Mouse (Mus musculus): ENCODE measurements around the gene Fam83b. TPM values are rescaled to one million over a fixed set of nuclear protein-coding genes. Genes with fewer than 3 reads are reported as not detected.

The Fam83b gene
- total and polyA plus RNA-seq, 3 experiments, result 0.08 to 0.41 (median 0.40) TPM

DNA sequence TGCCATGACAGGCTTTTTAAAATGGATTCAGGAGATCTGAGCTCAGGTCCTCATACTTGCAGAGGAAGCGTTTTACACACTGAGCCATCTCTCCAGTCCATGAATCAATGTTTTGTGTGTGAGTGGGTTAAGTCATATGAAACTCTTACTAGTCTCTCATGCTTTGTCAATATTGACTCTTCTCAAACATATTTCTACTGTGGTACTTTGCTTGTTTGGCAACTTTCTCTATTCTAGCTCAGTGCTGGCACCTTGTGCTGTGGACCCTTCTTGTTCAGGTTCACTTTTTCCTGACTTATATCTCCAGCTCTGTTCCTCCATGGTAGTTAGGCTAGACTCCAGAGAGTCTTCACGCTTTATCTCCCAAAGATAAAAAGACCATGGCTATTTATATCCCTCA is 36.0 kb upstream of the Fam83b start:
- Histone ChIP-seq H3K9ac (ENCODE audit: insufficient read depth, low read depth) (no peak overlapping the region), H3K27me3 (replicated peaks) (no peaks in the 10 kb centered on the region), H3K9me3 (replicated peaks; ENCODE audit: low read length) (no peaks in the 10 kb centered on the region), H3K4me2 (ENCODE audit: insufficient read depth, low read depth, poor library complexity, severe bottlenecking) (no peak overlapping the region), H3K79me2 (replicated peaks; ENCODE audit: control insufficient read depth, extremely low read depth, insufficient read depth, poor library complexity, severe bottlenecking) (no peaks in the 10 kb centered on the region), H3K4me3 (replicated peaks in 1 of 3; ENCODE audit: low read depth in 2 of 3, low read length in 2 of 3, poor library complexity in 1 of 3) (no peak overlapping the region), H3K36me3 (replicated peaks in 1 of 2; ENCODE audit: control insufficient read depth in 1 of 2, insufficient read depth in 1 of 2, low read length in 1 of 2) (no peaks in the 10 kb centered on the region), H3K27ac (ENCODE audit: insufficient read depth, low read depth) (no peak overlapping the region), H3K4me1 (ENCODE audit: control insufficient read depth in 1 of 2, insufficient read depth in 2 of 2) (no peaks in the 10 kb centered on the region)
- no peak for DNase-seq (ENCODE audit: extremely low read depth)
- TF ChIP-seq PAX5 (IDR thresholded peaks at IDR 0.05; ENCODE audit: low read length) (no peak), JUND (conservative IDR thresholded peaks at IDR 0.05; ENCODE audit: low read depth, low read length) (no peak), SIN3A (IDR thresholded peaks at IDR 0.05; ENCODE audit: low read length) (no peak), POLR2A (IDR thresholded peaks at IDR 0.05; ENCODE audit: low read depth, low read length) (no peak), GABPA (IDR thresholded peaks at IDR 0.05; ENCODE audit: insufficient replicate concordance, low read depth, low read length) (no peak), POLR2AphosphoS2 (IDR thresholded peaks at IDR 0.05; ENCODE audit: low read depth, low read length) (no peak), HCFC1 (IDR thresholded peaks at IDR 0.05; ENCODE audit: low read depth, low read length) (no peak), MXI1 (IDR thresholded peaks at IDR 0.05; ENCODE audit: low read depth, low read length) (no peak), RAD21 (IDR thresholded peaks at IDR 0.05; ENCODE audit: low read depth, low read length) (no peak), SMC3 (IDR thresholded peaks at IDR 0.05; ENCODE audit: low read depth, low read length) (no peak), ZNF384 (IDR thresholded peaks at IDR 0.05; ENCODE audit: low read depth, low read length) (no peak), JUN (IDR thresholded peaks at IDR 0.05; ENCODE audit: insufficient read depth, low read depth, low read length) (no peak), ZKSCAN1 (IDR thresholded peaks at IDR 0.05; ENCODE audit: borderline replicate concordance, low read depth, low read length) (no peak), UBTF (IDR thresholded peaks at IDR 0.05; ENCODE audit: low read depth, low read length) (no peak), MAX (IDR thresholded peaks at IDR 0.05; ENCODE audit: low read length) (no peak), ELF1 (IDR thresholded peaks at IDR 0.05; ENCODE audit: low read depth, low read length) (no peak), ZC3H11A (IDR thresholded peaks at IDR 0.05; ENCODE audit: low read depth, low read length) (no peak), CHD2 (IDR thresholded peaks at IDR 0.05; ENCODE audit: low read length) (no peak)
- dilution Hi-C loops (cut with MboI; ENCODE audit: extremely low pct_ligation_motif_present, extremely low pct_unique_long_range_greater_than_20kb, low sequenced_read_pairs) (no loop called here), in situ Hi-C loops (cut with MboI; ENCODE audit: low pct_ligation_motif_present, low pct_unique_long_range_greater_than_20kb, low sequenced_read_pairs) (no loop called here)

- Histone ChIP-seq H3K36me3 (replicated peaks in 1 of 2; ENCODE audit: control insufficient read depth in 1 of 2, insufficient read depth in 1 of 2, low read length in 1 of 2) (no peaks in the 10 kb centered on the region), H3K27ac (ENCODE audit: insufficient read depth, low read depth) (no peak overlapping the region), H3K79me2 (replicated peaks; ENCODE audit: control insufficient read depth, extremely low read depth, insufficient read depth, poor library complexity, severe bottlenecking) (no peaks in the 10 kb centered on the region), H3K4me3 (replicated peaks in 1 of 3; ENCODE audit: low read depth in 2 of 3, low read length in 2 of 3, poor library complexity in 1 of 3) (no peak overlapping the region), H3K4me2 (ENCODE audit: insufficient read depth, low read depth, poor library complexity, severe bottlenecking) (no peak overlapping the region), H3K4me1 (ENCODE audit: control insufficient read depth in 1 of 2, insufficient read depth in 2 of 2) (no peaks in the 10 kb centered on the region), H3K27me3 (replicated peaks) (no peaks in the 10 kb centered on the region), H3K9me3 (replicated peaks; ENCODE audit: low read length) (no peaks in the 10 kb centered on the region), H3K9ac (ENCODE audit: insufficient read depth, low read depth) (no peak overlapping the region)
- dilution Hi-C loops (cut with MboI; ENCODE audit: extremely low pct_ligation_motif_present, extremely low pct_unique_long_range_greater_than_20kb, low sequenced_read_pairs) (no loop called here), in situ Hi-C loops (cut with MboI; ENCODE audit: low pct_ligation_motif_present, low pct_unique_long_range_greater_than_20kb, low sequenced_read_pairs) (no loop called here)
- no peak for DNase-seq (ENCODE audit: extremely low read depth)
- TF ChIP-seq CHD2 (IDR thresholded peaks at IDR 0.05; ENCODE audit: low read length) (no peak), NELFE (IDR thresholded peaks at IDR 0.05; ENCODE audit: low read depth, low read length) (no peak), JUND (conservative IDR thresholded peaks at IDR 0.05; ENCODE audit: low read depth, low read length) (no peak), EP300 (IDR thresholded peaks at IDR 0.05; ENCODE audit: low read length) (no peak), ZKSCAN1 (IDR thresholded peaks at IDR 0.05; ENCODE audit: borderline replicate concordance, low read depth, low read length) (no peak), MAFK (IDR thresholded peaks at IDR 0.05; ENCODE audit: insufficient replicate concordance, low read length) (no peak), BHLHE40 (IDR thresholded peaks at IDR 0.05; ENCODE audit: low read depth, low read length) (no peak), RAD21 (IDR thresholded peaks at IDR 0.05; ENCODE audit: low read depth, low read length) (no peak), CTCF (conservative IDR thresholded peaks at IDR 0.05 in 1 of 2, IDR thresholded peaks at IDR 0.05 in 1 of 2; ENCODE audit: low read depth in 2 of 2, low read length in 2 of 2) (no peak), HCFC1 (IDR thresholded peaks at IDR 0.05; ENCODE audit: low read depth, low read length) (no peak), E2F4 (IDR thresholded peaks at IDR 0.05; ENCODE audit: insufficient replicate concordance, low read depth, low read length) (no peak), JUN (IDR thresholded peaks at IDR 0.05; ENCODE audit: insufficient read depth, low read depth, low read length) (no peak), CHD1 (IDR thresholded peaks at IDR 0.05; ENCODE audit: low read depth, low read length) (no peak), UBTF (IDR thresholded peaks at IDR 0.05; ENCODE audit: low read depth, low read length) (no peak), POLR2AphosphoS2 (IDR thresholded peaks at IDR 0.05; ENCODE audit: low read depth, low read length) (no peak), MAX (IDR thresholded peaks at IDR 0.05; ENCODE audit: low read length) (no peak), IRF4 (IDR thresholded peaks at IDR 0.05; ENCODE audit: low read depth, low read length) (no peak), MAZ (IDR thresholded peaks at IDR 0.05; ENCODE audit: low read depth, low read length) (no peak), RCOR1 (conservative IDR thresholded peaks at IDR 0.05; ENCODE audit: low read depth, low read length) (no peak)
Observed at GRCm38 (mm10) chr9:76597395-76597794, 30.5 kb upstream of the Fam83b start.
